Mouse (Mus musculus) limb, embryonic 10.5 days (tissue): Measurements from ENCODE around the gene Tuba1a. TPM values are rescaled to one million over a fixed set of nuclear protein-coding genes. Genes with fewer than 3 reads are reported as not detected.
"Not testable (repeated sequence)": the region's sequence is repeated elsewhere in the genome, so short reads cannot be mapped to it uniquely, and the experiment has no call there.

ENCODE experiments used
- DNase-seq: peaks from one replicate; pipeline ENCODE4 v3.0.0-alpha.2; 2017; ENCODE audit warnings: low spot score
- H3K27ac ChIP-seq: fragments of 300-500 bp; sonication (generic); 2 replicates; pipeline ENCODE4 v1.5.1; 2016; ENCODE audit warnings: mild to moderate bottlenecking
- H3K27me3 ChIP-seq: fragments of 300-500 bp; sonication (generic); 2 replicates; pipeline ENCODE4 v1.6.1; 2016; ENCODE audit warnings: low read depth, mild to moderate bottlenecking; ENCODE audit not compliant: poor library complexity, severe bottlenecking
- H3K36me3 ChIP-seq: fragments of 300-500 bp; sonication (generic); 2 replicates; pipeline ENCODE4 v1.6.1; 2016; ENCODE audit warnings: mild to moderate bottlenecking, moderate library complexity
- H3K4me1 ChIP-seq: fragments of 300-500 bp; sonication (generic); 2 replicates; pipeline ENCODE4 v1.6.1; 2016
- H3K4me3 ChIP-seq: fragments of 300-500 bp; sonication (generic); 2 replicates; pipeline ENCODE4 v1.5.1; 2016; ENCODE audit warnings: mild to moderate bottlenecking, moderate library complexity
- H3K9me3 ChIP-seq: fragments of 300-500 bp; sonication (generic); replicated peaks from 2 replicates; pipeline ENCODE4 v1.6.1; 2016; ENCODE audit warnings: mild to moderate bottlenecking
- WGBS: fragments of 180-500 bp; shearing (Covaris S2); methylation state at CpG from one replicate; pipeline ENCODE4 v1.1.7; 2016; 5-methylcytosine and 5-hydroxymethylcytosine counted together
- polyA plus RNA-seq: library from polyadenylated mRNA; unstranded; fragments of >200 nt; fragmentation: Nextera tagmentation; extraction: Ambion mirVana; gene quantifications from 2 replicates; pipeline ENCODE4 v1.2.1, GENCODE M21; 2016

The Tuba1a gene
- polyA plus RNA-seq, 1 experiment from 2014 or later, result 1,475 TPM

- H3K36me3 ChIP-seq, result no peaks in the 10 kb centered on the region
- no peak overlapping the region for H3K4me3 ChIP-seq
- 90% methylated on average over 5 of the region's 5 CpGs for WGBS
- H3K9me3 ChIP-seq, result no peaks in the 10 kb centered on the region
- DNase-seq, result no peak
- H3K27me3 ChIP-seq, result no peaks in the 10 kb centered on the region
- no peak overlapping the region for H3K27ac ChIP-seq
- H3K4me1 ChIP-seq, result peaks cover 23% of the 10 kb centered on the region
These were observed 4.0 kb upstream of the Tuba1a start for GRCm38 (mm10) chr15:98957475-98957874.

- Histone ChIP-seq H3K9me3 (no peaks in the 10 kb centered on the region), H3K4me1 (peaks cover 30% of the 10 kb centered on the region), H3K4me3 (no peak overlapping the region), H3K27me3 (no peaks in the 10 kb centered on the region), H3K27ac (no peak overlapping the region), H3K36me3 (peaks cover 8% of the 10 kb centered on the region)
- WGBS, result 94% methylated on average over 4 of the region's 4 CpGs
- DNase-seq, result no peak
These were observed 2.5 kb upstream of the Tuba1a start for GRCm38 (mm10) chr15:98956000-98956399.

GRCm38 (mm10) chr15:98955324-98955723 lies 1.8 kb upstream of the Tuba1a start:
- no peaks in the 10 kb centered on the region for H3K27me3 ChIP-seq
- H3K4me3 ChIP-seq, result peak overlapping the region; percentile 36
- no peaks in the 10 kb centered on the region for H3K9me3 ChIP-seq
- H3K36me3 ChIP-seq, result peaks cover 13% of the 10 kb centered on the region
- peaks cover 30% of the 10 kb centered on the region for H3K4me1 ChIP-seq
- DNase-seq, result no peak
- 81% methylated on average over 4 of the region's 4 CpGs for WGBS
- H3K27ac ChIP-seq, result peak overlapping the region; percentile 96

GRCm38 (mm10) chr15:98954425-98955253 lies 1.1 kb upstream of the Tuba1a start:
- DNase-seq, result no peak
- H3K4me1 ChIP-seq, result peaks cover 30% of the 10 kb centered on the region
- peak overlapping the region; percentile 96 for H3K27ac ChIP-seq
- WGBS, result 26% methylated on average over 14 of the region's 14 CpGs
- H3K9me3 ChIP-seq, result no peaks in the 10 kb centered on the region
- peak overlapping the region; percentile 79 for H3K4me3 ChIP-seq
- H3K27me3 ChIP-seq, result no peaks in the 10 kb centered on the region
- peaks cover 15% of the 10 kb centered on the region for H3K36me3 ChIP-seq

GRCm38 (mm10) chr15:98952751-98953400 lies 627 bp downstream of the Tuba1a start:
- DNase-seq, result peak; percentile 89
- Histone ChIP-seq H3K4me1 (peaks cover 30% of the 10 kb centered on the region), H3K27me3 (no peaks in the 10 kb centered on the region), H3K9me3 (no peaks in the 10 kb centered on the region), H3K27ac (peak overlapping the region; percentile 96), H3K36me3 (peaks cover 20% of the 10 kb centered on the region), H3K4me3 (peak overlapping the region; percentile 79)
- WGBS, result under 1% methylated on average over 41 of the region's 41 CpGs

GRCm38 (mm10) chr15:98952063-98952455 lies 1.4 kb downstream of the Tuba1a start:
- H3K36me3 ChIP-seq, result peaks cover 20% of the 10 kb centered on the region
- peaks cover 30% of the 10 kb centered on the region for H3K4me1 ChIP-seq
- 66% methylated on average over 5 of the region's 5 CpGs for WGBS
- H3K27ac ChIP-seq, result peak overlapping the region; percentile 96
- H3K9me3 ChIP-seq, result no peaks in the 10 kb centered on the region
- H3K4me3 ChIP-seq, result peak overlapping the region; percentile 79
- DNase-seq, result no peak
- no peaks in the 10 kb centered on the region for H3K27me3 ChIP-seq

GRCm38 (mm10) chr15:98951122-98952062 lies 2.1 kb downstream of the Tuba1a start:
- DNase-seq, H3K27me3 ChIP-seq, H3K9me3 ChIP-seq: not testable (repeated sequence)
- Histone ChIP-seq H3K4me3 (peak overlapping the region; percentile 79), H3K27ac (peak overlapping the region; percentile 96; the same call in 1 of the 2 replicates), H3K36me3 (peaks cover 20% of the 10 kb centered on the region), H3K4me1 (peaks cover 30% of the 10 kb centered on the region)
- WGBS, result 95% methylated on average over 11 of the region's 15 CpGs

- no peak for DNase-seq
- Histone ChIP-seq H3K4me3 (no peak overlapping the region), H3K36me3 (peaks cover 20% of the 10 kb centered on the region), H3K27me3 (no peaks in the 10 kb centered on the region), H3K4me1 (peaks cover 23% of the 10 kb centered on the region), H3K9me3 (no peaks in the 10 kb centered on the region), H3K27ac (no peak overlapping the region)
- 75% methylated on average over 3 of the region's 3 CpGs for WGBS
These were observed 4.0 kb downstream of the Tuba1a start for GRCm38 (mm10) chr15:98949607-98949892.

- WGBS, result 79% methylated on average over 6 of the region's 6 CpGs
- no peak for DNase-seq
These were observed 4.5 kb downstream of the Tuba1a start for GRCm38 (mm10) chr15:98948857-98949606.

GRCm38 (mm10) chr15:98948382-98948781 lies 5.1 kb downstream of the Tuba1a start:
- H3K27me3 ChIP-seq, result no peaks in the 10 kb centered on the region
- H3K36me3 ChIP-seq, result peaks cover 20% of the 10 kb centered on the region
- DNase-seq, result no peak
- no peak overlapping the region for H3K4me3 ChIP-seq
- no peak overlapping the region for H3K27ac ChIP-seq
- no peaks in the 10 kb centered on the region for H3K9me3 ChIP-seq
- H3K4me1 ChIP-seq, result peaks cover 12% of the 10 kb centered on the region

More at GRCm38 (mm10) chr15:98948857-98949606, 4.5 kb downstream of the Tuba1a start:
- no peak overlapping the region for H3K27ac ChIP-seq
- no peak overlapping the region for H3K4me3 ChIP-seq
- no peaks in the 10 kb centered on the region for H3K27me3 ChIP-seq
- peaks cover 20% of the 10 kb centered on the region for H3K36me3 ChIP-seq
- no peaks in the 10 kb centered on the region for H3K9me3 ChIP-seq
- H3K4me1 ChIP-seq, result peaks cover 18% of the 10 kb centered on the region

GRCm38 (mm10) chr15:98947884-98948283 lies 5.6 kb downstream of the Tuba1a start:
- Histone ChIP-seq H3K4me3 (no peak overlapping the region), H3K9me3 (no peaks in the 10 kb centered on the region), H3K4me1 (peaks cover 8% of the 10 kb centered on the region), H3K36me3 (peaks cover 20% of the 10 kb centered on the region), H3K27me3 (no peaks in the 10 kb centered on the region), H3K27ac (no peak overlapping the region)
- no peak for DNase-seq
- WGBS, result 63% methylated on average over 3 of the region's 3 CpGs

GRCm38 (mm10) chr15:98943133-98943532 lies 10.4 kb downstream of the Tuba1a start:
- Histone ChIP-seq H3K36me3 (no peaks in the 10 kb centered on the region), H3K9me3 (no peaks in the 10 kb centered on the region), H3K4me1 (no peaks in the 10 kb centered on the region), H3K27me3 (no peaks in the 10 kb centered on the region), H3K4me3 (no peak overlapping the region), H3K27ac (no peak overlapping the region)
- no peak for DNase-seq
- 69% methylated on average over 4 of the region's 4 CpGs for WGBS
